Mouse (Mus musculus): ENCODE measurements around the gene Gm43302.
"Not testable (repeated sequence)": the region's sequence is repeated elsewhere in the genome, so short reads cannot be mapped to it uniquely, and the experiment has no call there.

The Gm43302 gene

GRCm38 (mm10) chr5:105293226-105294165 is at the start of gene Gm43302, which contains the start of gene Gbp6:
Gene Gm43302, minus strand, starts transcription at chr5:105293695.
Gene Gbp6, minus strand, starts transcription at chr5:105293698.
- DNase-seq, result peak; percentile 51 to 63

GRCm38 (mm10) chr5:105341281-105341680 is 47.8 kb upstream of the Gm43302 start:
- DNase-seq, result no peak

- peak in 1 of 2 experiments; percentile 12 for DNase-seq
Observed at GRCm38 (mm10) chr5:105322543-105322942, 29.0 kb upstream of the Gm43302 start.

DNA sequence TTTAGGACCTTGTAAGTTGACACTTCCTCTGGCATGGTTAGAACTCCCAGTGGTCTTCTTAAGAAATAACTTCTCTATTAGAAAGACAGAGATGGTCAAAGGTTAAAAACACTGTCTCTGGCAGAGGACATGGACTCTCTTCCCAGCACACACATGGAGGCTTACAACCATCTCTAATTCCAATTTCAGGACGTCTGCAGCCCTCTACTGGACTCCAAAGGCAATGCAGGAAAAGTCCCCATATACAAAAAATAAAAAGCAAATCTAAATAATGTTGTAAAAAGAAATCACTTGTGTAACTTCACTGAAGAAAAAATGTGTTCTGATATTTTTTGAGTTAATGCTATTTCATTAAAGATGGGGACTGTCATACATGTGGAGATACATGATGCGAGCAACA is 17.4 kb upstream of the Gm43302 start:
- no peak for DNase-seq

DNA sequence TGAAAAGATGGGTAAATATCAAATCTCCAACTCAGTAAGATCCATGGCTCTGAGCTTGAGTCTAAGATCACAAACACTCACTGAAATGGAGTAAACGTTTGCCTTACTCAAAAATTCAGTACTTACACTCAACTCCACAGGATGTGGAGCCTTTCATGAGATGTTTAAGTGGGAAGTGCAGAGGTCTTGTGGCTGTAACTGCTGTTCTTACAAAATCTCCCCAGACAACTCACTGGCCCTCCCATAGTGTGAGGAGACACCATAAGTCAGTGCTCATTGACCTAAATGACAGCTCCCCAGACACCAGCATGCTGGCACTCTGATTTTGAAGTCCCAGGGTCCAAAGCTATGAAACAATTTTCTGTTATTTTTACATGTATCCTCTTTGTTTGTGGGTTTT is 15.7 kb upstream of the Gm43302 start:
- DNase-seq, result not testable (repeated sequence)

DNA sequence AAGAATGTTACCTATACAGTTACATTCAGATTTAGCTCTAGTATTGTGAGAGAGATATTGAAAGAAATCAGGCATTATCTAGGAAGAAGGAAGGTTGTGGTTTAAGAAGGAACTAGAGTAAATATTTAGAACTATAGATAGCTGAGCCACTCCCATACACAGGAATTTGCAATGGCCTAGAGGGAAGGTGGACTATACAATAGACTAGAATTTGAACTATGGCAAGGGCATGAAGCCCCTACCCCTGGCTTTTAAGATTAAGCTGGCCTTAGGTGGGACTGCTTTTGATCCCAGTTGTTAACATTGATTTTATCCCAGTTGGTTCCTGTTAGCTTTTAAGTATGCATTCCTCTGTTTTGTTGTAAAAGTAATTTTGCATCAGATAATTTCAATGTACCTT is 13.5 kb upstream of the Gm43302 start:
- not testable (repeated sequence) for DNase-seq

DNA sequence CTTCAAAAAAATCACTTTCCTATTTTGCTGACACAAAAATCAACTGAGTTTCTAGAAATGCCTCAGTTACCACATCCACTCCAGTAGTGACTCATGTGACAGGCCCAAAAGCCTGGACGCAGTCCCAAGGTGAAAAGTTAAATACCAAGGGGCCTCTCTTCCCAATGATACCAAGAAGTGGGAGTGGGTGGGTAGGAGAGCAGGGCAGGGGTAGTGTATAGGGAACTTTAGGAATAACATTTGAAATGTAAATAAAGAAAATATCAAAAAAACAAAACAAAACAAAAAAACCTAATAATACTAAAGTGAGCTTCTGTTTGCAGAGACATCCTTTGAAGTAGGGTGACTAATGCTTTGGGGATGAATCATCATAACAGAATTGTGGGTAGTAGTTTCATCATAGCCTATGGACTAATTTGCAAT is 12.7 kb upstream of the Gm43302 start:
- no peak for DNase-seq

DNA sequence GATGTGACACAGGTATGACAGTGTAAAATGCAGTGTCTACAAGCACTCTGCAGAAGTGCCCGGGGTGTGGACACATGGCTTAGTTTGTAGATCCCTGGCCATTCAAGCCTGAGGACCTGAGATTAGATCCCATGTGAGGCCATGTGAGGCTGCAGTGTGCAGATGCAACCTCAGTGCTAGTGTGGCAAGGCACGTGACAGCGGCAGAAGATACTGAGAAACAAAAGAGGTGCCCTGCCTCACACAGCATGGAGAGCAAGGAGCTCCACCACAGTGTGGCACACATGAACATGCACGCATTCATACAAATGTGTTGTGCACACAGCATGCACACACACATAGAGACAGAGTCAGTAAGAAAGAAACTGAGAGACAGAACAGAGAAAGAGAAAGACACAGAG is 12.2 kb upstream of the Gm43302 start:
- DNase-seq, result not testable (repeated sequence)

GRCm38 (mm10) chr5:105301963-105302362 is 8.5 kb upstream of the Gm43302 start:
- DNase-seq, result no peak

DNA sequence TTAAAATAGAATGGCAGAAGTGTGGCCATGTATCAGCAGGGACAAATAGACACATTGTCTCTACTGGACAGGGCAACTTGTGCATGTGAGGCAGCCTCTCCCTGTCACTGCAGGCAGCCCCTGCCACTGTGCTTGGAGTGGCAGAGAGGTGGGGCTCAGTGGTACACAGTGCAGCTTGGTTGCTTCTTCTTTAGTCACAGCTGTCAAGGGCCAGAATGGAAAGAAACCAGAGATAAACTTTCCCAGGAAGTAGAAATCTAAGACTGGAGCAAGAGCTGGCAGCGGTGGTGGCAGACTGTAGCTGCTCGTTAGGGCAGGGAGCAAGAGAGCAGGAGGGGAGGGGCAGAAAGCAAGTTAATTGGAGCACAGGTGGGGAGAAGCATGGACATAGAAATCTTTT is 8.0 kb upstream of the Gm43302 start:
- DNase-seq, result no peak

DNA sequence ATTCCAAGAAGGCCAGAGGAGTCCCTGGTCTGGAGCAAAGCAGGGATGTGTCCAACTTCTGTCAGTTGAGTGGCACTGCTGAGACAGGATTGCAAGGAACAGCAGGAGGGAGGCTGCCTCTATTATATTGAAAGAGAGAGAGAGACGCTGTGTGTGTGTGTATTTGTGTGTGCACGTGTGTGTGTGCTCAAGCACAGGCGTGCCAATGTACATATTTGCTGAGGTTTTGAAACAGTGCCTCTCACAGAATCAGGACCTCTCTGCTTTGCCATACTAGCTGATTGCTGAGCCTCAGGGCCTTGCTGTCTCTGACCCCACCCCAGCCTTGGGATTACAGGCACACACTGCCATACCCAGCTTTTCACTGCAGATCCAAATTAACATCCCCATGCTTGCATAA is 2.3 kb upstream of the Gm43302 start:
- no peak for DNase-seq

- DNase-seq, result no peak
Observed at GRCm38 (mm10) chr5:105292492-105292891, 1.0 kb downstream of the Gm43302 start.

DNA sequence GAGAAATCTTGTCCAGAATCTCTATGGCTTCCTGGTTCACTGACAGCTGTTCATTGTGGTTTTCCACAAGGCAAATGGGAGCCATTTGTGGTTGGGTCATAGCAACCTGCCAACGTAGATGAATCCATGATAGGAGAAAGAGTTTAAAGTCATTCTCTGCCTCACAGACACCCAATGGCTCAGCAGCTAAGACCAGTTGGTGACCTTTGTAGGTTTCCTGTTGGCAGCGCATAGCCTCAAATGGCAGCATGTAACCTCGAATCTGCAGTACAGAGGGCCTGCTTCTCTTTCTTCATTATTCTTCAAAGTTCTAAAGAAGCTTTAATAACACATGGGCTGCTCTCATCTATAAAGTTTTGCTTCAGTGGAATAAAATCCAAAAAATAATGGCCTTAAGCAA is 2.6 kb downstream of the Gm43302 start:
- not testable (repeated sequence) for DNase-seq

DNA sequence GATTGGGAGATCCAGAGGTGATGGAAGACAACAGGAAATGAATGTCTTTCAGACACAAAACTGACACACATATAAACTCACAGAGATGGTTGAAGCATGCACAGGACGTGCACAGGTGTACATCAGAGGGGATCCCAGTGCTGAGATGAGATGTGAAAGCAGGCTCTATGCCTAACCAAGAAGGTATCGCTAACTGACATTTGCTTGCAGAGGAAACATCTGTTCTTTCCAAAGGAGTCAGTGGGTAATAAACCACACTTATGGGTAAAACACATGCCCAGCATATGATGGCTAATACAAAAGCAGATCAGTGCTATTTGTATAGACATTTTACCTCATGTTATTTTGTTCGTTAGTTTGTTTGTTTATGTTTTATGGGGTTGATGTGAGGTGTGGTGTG is 32.8 kb downstream of the Gm43302 start:
- DNase-seq, result not testable (repeated sequence)

- no peak for DNase-seq
Observed at GRCm38 (mm10) chr5:105252491-105252890, 41.0 kb downstream of the Gm43302 start.

- not testable (repeated sequence) for DNase-seq
Observed at GRCm38 (mm10) chr5:105244741-105245140, 48.8 kb downstream of the Gm43302 start.

DNA sequence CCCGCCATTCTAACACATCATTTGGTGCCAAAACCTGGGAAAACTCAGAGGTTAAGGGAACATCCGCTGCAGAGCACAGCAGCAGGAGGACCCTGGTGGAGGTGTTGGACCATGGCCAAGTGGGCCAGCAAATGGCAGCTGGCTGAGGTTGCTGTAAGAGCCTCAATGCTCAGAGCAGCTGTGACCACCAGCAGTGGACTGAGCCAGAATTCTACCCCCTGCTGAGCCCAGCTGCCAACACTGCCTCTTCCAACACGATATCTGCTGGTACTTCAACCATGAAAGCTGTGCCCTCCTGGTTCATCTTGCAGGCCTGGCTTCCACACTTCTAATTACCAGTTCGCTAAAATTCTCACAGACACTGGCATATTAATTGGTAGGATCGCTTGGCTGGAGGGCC is 52.5 kb downstream of the Gm43302 start:
- peak in 1 of 2 experiments; percentile 3 for DNase-seq

DNA sequence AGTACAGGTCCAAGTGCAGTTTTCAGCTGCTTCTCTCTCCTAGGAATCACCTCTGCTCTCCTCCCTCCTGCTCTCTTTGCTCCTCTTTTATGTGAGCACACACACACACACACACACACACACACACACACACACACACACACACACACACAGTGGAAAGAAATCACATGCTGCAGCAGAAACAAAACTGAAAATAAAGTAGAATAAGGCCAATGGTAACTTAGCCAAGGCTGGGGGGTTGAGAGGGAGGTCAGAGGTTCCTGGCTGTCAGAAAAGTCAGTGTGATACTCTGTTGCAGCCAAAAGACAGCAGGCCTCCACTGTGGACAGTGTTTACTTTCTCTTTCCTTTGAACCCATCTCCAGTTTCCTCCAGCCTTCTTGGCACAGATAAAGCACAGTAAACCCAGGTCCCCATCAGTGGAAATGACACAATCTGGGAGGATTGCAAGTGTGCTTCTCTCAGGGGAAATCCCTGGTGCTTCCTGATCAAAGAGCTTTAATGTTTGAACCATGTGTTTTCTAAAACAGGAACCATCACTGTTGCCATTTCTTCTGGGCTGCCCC is 53.9 kb downstream of the Gm43302 start, which contains the start of gene Gbp10:
TSS of gene Gbp10 (minus strand) at position 51 of the 565 bp plus-strand sequence.
- not testable (repeated sequence) for DNase-seq

- DNase-seq, result not testable (repeated sequence)
Observed at GRCm38 (mm10) chr5:105238402-105238801, 55.1 kb downstream of the Gm43302 start.

DNA sequence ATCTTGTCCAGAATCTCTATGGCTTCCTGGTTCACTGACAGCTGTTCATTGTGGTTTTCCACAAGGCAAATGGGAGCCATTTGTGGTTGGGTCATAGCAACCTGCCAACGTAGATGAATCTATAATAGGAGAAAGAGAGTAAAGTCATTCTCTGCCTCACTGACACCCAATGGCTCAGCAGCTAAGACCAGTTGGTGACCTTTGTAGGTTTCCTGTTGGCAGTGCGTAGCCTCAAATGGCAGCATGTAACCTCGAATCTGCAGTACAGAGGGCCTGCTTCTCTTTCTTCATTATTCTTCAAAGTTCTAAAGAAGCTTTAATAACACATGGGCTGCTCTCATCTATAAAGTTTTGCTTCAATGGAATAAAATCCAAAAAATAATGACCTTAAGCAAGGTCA is 57.5 kb downstream of the Gm43302 start:
- not testable (repeated sequence) for DNase-seq

- DNase-seq, result not testable (repeated sequence)
Observed at GRCm38 (mm10) chr5:105208957-105209356, 84.5 kb downstream of the Gm43302 start.

GRCm38 (mm10) chr5:105200791-105201355 is 92.6 kb downstream of the Gm43302 start:
- DNase-seq, result not testable (repeated sequence)

DNA sequence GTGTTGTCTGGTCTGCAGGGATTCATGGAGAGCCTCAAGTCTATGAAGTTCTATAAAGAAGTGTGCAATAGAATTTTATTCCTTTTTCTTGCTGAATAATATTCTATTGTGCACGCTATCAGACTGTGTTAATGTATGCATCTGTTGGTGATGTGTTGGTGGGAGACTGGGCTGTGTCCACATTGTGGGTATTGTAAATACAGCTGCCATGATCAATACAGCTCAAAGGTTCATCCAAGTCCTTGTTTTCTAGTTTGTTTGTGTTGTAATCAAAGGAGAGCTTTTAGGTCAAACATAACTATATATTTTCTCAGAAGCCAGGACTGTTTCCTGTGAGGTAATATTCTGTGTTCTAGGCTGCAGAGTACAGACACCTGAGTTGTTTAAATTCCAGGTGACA is 94.3 kb downstream of the Gm43302 start:
- DNase-seq, result not testable (repeated sequence)
